Mouse (Mus musculus): Measurements from ENCODE around the gene Tmem246.

The Tmem246 gene

GRCm38 (mm10) chr4:49581256-49581655, 16.4 kb downstream of the Tmem246 start:
- DNase-seq (ENCODE audit: low spot score), result no peak

GRCm38 (mm10) chr4:49572194-49572593, 25.5 kb downstream of the Tmem246 start:
- DNase-seq (ENCODE audit: low spot score), result no peak

DNA sequence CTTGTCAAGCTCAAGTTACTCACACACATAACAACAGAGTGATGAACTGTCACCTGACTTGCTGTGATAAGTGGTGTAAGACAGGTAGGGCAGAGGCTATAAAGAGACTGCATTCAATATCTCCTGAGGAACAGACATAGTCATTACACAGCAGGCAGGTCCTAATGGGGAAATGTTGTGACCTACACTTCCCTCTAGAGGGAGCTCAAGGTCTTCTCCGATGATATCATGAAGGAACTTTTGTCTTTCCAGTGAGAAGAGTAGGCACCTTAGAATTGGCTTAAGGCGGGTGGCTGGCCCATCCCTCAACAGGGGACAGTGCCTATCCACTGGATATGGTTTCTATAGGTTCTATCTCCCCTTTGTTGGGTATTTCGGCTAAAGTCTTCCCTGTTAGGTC, 30.1 kb downstream of the Tmem246 start:
- DNase-seq (ENCODE audit: low spot score), result peak; percentile 29

- DNase-seq (ENCODE audit: low spot score), result no peak
Observed at GRCm38 (mm10) chr4:49559915-49560772, 37.5 kb downstream of the Tmem246 start.

- no peak for DNase-seq (ENCODE audit: low spot score)
Observed at GRCm38 (mm10) chr4:49558181-49558580, 39.5 kb downstream of the Tmem246 start.

- no peak for DNase-seq (ENCODE audit: low spot score)
Observed at GRCm38 (mm10) chr4:49557375-49557774, 40.3 kb downstream of the Tmem246 start.

- no peak for DNase-seq (ENCODE audit: low spot score)
Observed at GRCm38 (mm10) chr4:49553380-49553779, 44.3 kb downstream of the Tmem246 start.

DNA sequence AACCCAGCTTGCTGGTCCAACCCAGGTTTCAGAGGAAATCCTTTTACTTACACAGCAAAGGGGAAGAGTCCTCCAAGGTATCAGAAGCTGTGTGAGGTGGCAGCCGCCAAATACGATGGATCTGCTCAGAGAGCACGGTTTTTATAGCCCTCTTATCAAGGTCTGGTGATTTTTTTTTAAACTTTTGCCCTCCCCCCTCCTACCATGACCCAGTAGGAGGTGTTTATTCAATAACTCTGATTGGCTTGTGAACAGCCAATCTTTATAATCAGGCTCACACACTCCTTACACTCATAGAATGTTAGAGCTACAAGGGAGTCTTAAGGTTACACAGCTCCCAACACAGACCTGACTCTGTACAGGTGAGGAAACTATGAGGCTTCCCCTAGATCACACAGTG, 48.3 kb downstream of the Tmem246 start, which contains the start of gene Aldob:
Gene Aldob (minus strand): TSS at position 164 of the 400 bp plus-strand sequence.
- no peak for DNase-seq (ENCODE audit: low spot score)

DNA sequence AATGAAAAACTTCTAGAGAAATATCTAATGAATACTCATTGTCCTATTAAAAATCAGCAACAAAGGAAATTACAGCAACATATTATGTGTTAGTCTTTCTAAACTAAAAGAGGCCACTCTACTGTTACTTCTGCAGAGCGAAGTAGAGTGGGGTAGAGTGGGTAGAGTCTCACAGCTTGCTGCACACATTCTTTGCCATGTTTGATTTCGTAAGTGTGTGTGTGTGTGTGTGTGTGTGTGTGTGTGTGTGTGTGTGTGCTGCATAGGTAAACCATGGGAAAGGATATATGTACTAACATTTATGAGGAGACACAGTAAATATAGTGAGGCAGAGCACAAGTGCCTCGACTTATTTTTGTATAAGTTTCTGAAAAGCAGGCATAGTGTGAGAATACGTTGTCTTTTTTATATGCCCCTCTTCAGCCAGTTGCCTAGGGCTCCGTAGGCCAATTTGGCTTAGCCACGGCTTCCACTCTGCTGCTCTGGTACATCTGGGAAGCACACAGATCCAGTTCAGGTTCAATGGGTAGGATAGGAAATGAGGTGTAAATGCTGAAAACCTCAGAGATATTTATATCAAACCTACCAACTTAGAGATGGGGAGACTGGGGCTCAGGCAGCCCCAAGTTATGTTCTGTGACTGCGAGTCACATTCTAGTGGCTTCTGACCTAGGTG, 50.0 kb downstream of the Tmem246 start:
- no peak for DNase-seq (ENCODE audit: low spot score)

DNA sequence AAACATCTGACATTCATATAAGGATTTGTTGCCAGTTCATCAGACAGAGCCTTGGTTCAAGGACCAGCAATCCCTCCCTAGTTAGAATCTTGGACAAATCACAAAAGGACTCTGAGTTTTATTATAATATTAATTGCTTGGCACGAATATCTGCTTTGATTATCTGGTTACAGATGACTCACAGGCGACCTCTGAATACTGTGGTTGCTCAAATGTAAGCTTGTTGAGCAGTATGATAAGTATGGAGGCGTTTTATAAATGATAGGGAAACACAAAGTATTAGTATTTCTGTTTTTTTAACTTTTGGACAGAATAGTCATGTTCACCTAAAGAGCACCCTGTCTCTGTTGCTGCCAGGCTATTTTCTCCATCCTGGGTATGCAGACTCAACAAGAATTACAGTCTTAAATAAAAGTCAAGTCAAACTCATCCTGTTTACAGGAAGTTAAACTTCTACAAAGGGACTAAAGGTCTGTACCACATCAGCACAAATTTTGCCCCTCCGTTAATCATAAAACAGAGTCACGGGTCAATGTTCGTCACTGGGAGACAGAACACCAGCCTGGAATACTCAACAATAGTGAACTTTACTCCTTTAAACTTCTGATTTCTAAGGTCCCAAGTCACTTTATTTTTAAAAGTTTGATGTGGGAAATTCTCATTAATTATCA, 50.7 kb downstream of the Tmem246 start:
- no peak for DNase-seq (ENCODE audit: low spot score)

GRCm38 (mm10) chr4:49546026-49546425, 51.6 kb downstream of the Tmem246 start:
- DNase-seq (ENCODE audit: low spot score), result no peak

- DNase-seq (ENCODE audit: low spot score), result no peak
Observed at GRCm38 (mm10) chr4:49540966-49541365, 56.7 kb downstream of the Tmem246 start.

DNA sequence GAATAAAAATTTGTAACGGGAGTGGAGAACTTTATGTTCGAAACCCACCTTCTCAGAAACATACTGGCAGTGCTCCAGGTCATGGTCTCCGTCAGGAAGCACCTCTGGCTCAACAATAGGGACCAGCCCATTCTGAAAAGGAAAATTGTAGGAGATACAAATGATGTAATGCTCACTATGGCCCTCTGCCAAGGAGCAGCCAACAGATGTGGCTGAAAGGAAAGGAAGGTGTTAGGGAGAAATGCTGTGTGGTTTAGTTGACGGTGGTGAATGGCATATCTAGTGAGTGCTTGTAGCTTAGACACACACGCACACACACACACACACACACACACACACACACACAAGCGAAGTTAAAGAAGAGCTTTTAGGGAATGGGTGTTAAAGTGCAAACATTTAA, 58.0 kb downstream of the Tmem246 start:
- no peak for DNase-seq (ENCODE audit: low spot score)

GRCm38 (mm10) chr4:49536671-49537070, 61.0 kb downstream of the Tmem246 start:
- no peak for DNase-seq (ENCODE audit: low spot score)

DNA sequence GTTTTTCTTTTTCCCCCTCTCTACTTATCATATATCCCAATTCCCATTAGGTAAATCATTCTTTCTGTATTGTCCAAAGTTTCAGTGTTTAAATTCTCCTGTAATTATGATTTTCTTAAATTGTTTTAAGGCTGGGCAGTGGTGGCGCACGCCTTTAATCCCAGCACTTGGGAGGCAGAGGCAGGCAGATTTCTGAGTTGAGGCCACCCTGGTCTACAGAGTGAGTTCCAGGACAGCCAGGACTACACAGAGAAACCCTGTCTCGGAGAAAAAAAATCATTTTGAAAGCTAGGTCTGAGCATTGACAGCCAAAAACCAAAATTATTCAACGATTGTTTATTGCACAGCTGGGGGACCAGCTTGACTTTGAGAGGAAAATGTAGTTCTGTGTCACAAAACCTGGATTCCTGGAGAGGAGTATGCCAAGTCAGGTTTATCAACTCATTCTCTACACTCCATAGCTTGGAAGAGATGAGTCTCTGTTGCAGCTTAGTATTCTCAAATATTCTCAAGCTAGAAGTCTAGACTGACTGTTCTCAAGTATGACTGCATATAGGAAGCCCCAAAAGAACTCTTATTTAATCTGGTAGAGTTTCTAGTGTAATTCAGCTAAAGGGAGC, 61.9 kb downstream of the Tmem246 start:
- DNase-seq (ENCODE audit: low spot score), result no peak

DNA sequence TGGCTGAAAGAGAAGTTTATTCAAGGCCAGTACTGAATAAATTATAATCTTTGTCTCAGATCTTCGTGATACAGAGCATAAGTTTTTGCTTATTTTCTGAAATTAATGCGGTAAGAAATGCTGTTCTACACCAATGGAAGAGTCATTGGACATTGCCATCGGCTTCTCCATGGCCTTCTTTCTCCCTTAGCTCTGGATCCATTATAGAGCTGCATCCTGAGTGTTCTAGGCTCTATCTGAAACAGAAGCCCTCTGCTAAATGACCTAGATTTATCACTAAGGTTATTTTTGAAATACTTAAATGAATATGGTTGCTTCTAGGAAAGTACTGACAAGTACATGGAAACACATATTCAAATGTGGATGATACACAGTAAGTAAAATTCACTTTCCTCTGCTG, 62.6 kb downstream of the Tmem246 start:
- no peak for DNase-seq (ENCODE audit: low spot score)
